Mouse (Mus musculus): Measurements from ENCODE around the gene Fam187a. TPM values are rescaled to one million over a fixed set of nuclear protein-coding genes. Genes with fewer than 3 reads are reported as not detected.

Gene Fam187a
- polyA plus RNA-seq, 1 experiment from 2014 or later, result not detected

Other genes starting within 250 kb of the Fam187a start
- 0.39 and 0.40 TPM in 2 replicates for gene Meioc, start 221.5 kb upstream of the Fam187a start, polyA plus RNA-seq (2016; fragmentation: Nextera tagmentation; extraction: Ambion mirVana)
- gene Ccdc43, start 187.4 kb upstream of the Fam187a start, polyA plus RNA-seq (2016; fragmentation: Nextera tagmentation; extraction: Ambion mirVana), result 58.1 and 59.8 TPM in 2 replicates
- 16.3 and 21.0 TPM in 2 replicates for gene Adam11, start 123.7 kb upstream of the Fam187a start, polyA plus RNA-seq (2016; fragmentation: Nextera tagmentation; extraction: Ambion mirVana)
- 80.7 and 89.6 TPM in 2 replicates for gene Gjc1, start 65.5 kb upstream of the Fam187a start, polyA plus RNA-seq (2016; fragmentation: Nextera tagmentation; extraction: Ambion mirVana)
- gene Higd1b, start 49.3 kb upstream of the Fam187a start, polyA plus RNA-seq (2016; fragmentation: Nextera tagmentation; extraction: Ambion mirVana), result not detected in 2 replicates
- gene Eftud2, start 4.2 kb upstream of the Fam187a start, polyA plus RNA-seq (2016; fragmentation: Nextera tagmentation; extraction: Ambion mirVana), result 347 and 348 TPM in 2 replicates
- 1.4 and 1.8 TPM in 2 replicates for gene Ccdc103, start 4.0 kb upstream of the Fam187a start, polyA plus RNA-seq (2016; fragmentation: Nextera tagmentation; extraction: Ambion mirVana)
- gene Gfap, start 15.7 kb downstream of the Fam187a start, polyA plus RNA-seq (2016; fragmentation: Nextera tagmentation; extraction: Ambion mirVana), result 0.14 and 0.16 TPM in 2 replicates
- 12.1 and 13.0 TPM in 2 replicates for gene Kif18b, start 40.0 kb downstream of the Fam187a start, polyA plus RNA-seq (2016; fragmentation: Nextera tagmentation; extraction: Ambion mirVana)
- gene C1ql1, start 61.5 kb downstream of the Fam187a start, polyA plus RNA-seq (2016; fragmentation: Nextera tagmentation; extraction: Ambion mirVana), result 1.5 and 2.7 TPM in 2 replicates
- gene Nmt1, start 143.0 kb downstream of the Fam187a start, polyA plus RNA-seq (2016; fragmentation: Nextera tagmentation; extraction: Ambion mirVana), result 63.2 and 66.0 TPM in 2 replicates
- gene Dcakd, start 143.2 kb downstream of the Fam187a start, polyA plus RNA-seq (2016; fragmentation: Nextera tagmentation; extraction: Ambion mirVana), result 304 and 308 TPM in 2 replicates
- gene Plcd3, start 216.5 kb downstream of the Fam187a start, polyA plus RNA-seq (2016; fragmentation: Nextera tagmentation; extraction: Ambion mirVana), result 1.7 and 2.6 TPM in 2 replicates
- gene Acbd4, start 216.5 kb downstream of the Fam187a start, polyA plus RNA-seq (2016; fragmentation: Nextera tagmentation; extraction: Ambion mirVana), result 6.3 and 10.1 TPM in 2 replicates
- 2.8 and 2.9 TPM in 2 replicates for gene Hexim1, start 231.1 kb downstream of the Fam187a start, polyA plus RNA-seq (2016; fragmentation: Nextera tagmentation; extraction: Ambion mirVana)
- gene Hexim2, start 247.3 kb downstream of the Fam187a start, polyA plus RNA-seq (2016; fragmentation: Nextera tagmentation; extraction: Ambion mirVana), result 8.4 and 10.9 TPM in 2 replicates